Mouse (Mus musculus) heart, embryonic 13.5 days (tissue): ENCODE results near the gene 3110070M22Rik. TPM values are rescaled to one million over a fixed set of nuclear protein-coding genes. Genes with fewer than 3 reads are reported as not detected.

Experiments used
- ATAC-seq: fragments of 200-750 bp; cut with Nextera tagmentation; 2 replicates; pipeline ENCODE4 v1.8.0; 2017; ENCODE audit warnings: moderate TSS enrichment; ENCODE audit not compliant: insufficient number of reproducible peaks, low FRiP score, low TSS enrichment; ENCODE audit errors: extremely low read depth
- H3K27ac ChIP-seq: fragments of 300-500 bp; sonication (generic); replicated peaks from 2 replicates; pipeline ENCODE4 v1.5.1; 2015; ENCODE audit warnings: moderate library complexity, mild to moderate bottlenecking, inconsistent platforms
- H3K27me3 ChIP-seq: fragments of 300-500 bp; sonication (generic); replicated peaks from 2 replicates; pipeline ENCODE4 v1.6.1; 2015; ENCODE audit warnings: mild to moderate bottlenecking, inconsistent platforms
- H3K36me3 ChIP-seq: fragments of 300-500 bp; sonication (generic); 2 replicates; pipeline ENCODE4 v1.6.1; 2015; ENCODE audit warnings: mild to moderate bottlenecking, inconsistent platforms
- H3K4me1 ChIP-seq: fragments of 300-500 bp; sonication (generic); 2 replicates; pipeline ENCODE4 v1.6.1; 2015; ENCODE audit warnings: inconsistent platforms
- H3K4me2 ChIP-seq: fragments of 300-500 bp; sonication (generic); 2 replicates; pipeline ENCODE4 v1.6.1; 2015; ENCODE audit warnings: inconsistent platforms, mild to moderate bottlenecking, moderate library complexity
- H3K4me3 ChIP-seq: fragments of 300-500 bp; sonication (generic); 2 replicates; pipeline ENCODE4 v1.5.1; 2015; ENCODE audit warnings: moderate library complexity, mild to moderate bottlenecking, inconsistent platforms
- H3K9ac ChIP-seq: fragments of 300-500 bp; sonication (generic); 2 replicates; pipeline ENCODE4 v1.6.1; 2015; ENCODE audit warnings: inconsistent platforms, mild to moderate bottlenecking, moderate library complexity
- H3K9me3 ChIP-seq: fragments of 300-500 bp; sonication (generic); 2 replicates; pipeline ENCODE4 v1.6.1; 2016; ENCODE audit warnings: inconsistent platforms
- WGBS: fragments of 180-500 bp; shearing (Covaris S2); methylation state at CpG from one replicate; pipeline ENCODE4 v1.1.7; 2015; ENCODE audit warnings: mixed read lengths; 5-methylcytosine and 5-hydroxymethylcytosine counted together
- polyA plus RNA-seq: library from polyadenylated mRNA; unstranded; fragments of >200 nt; fragmentation: Nextera tagmentation; extraction: Ambion mirVana; gene quantifications from 2 replicates; pipeline ENCODE4 v1.2.1, GENCODE M21; 2015

3110070M22Rik gene
- polyA plus RNA-seq, 1 experiment from 2014 or later = 0.90 TPM

GRCm38 (mm10) chr13:119442244-119442643, 45.9 kb downstream of the 3110070M22Rik start:
- Histone ChIP-seq H3K4me2 (no peak overlapping the region), H3K9ac (no peak overlapping the region), H3K4me1 (peaks cover 4% of the 10 kb centered on the region; the same call in 1 of the 2 replicates), H3K9me3 (no peaks in the 10 kb centered on the region), H3K36me3 (peaks cover 78% of the 10 kb centered on the region), H3K4me3 (no peak overlapping the region), H3K27me3 (no peaks in the 10 kb centered on the region), H3K27ac (no peak overlapping the region)
- WGBS = 85% methylated on average over 1 of the region's 1 CpGs
- no peak for ATAC-seq

Other genes with a start within 250 kb of the 3110070M22Rik start
- gene Paip1, start 59.8 kb downstream of the 3110070M22Rik start, polyA plus RNA-seq = 32.5 and 34.9 TPM in 2 replicates
- 35.4 and 38.2 TPM in 2 replicates for gene 4833420G17Rik, start 25.6 kb downstream of the 3110070M22Rik start, polyA plus RNA-seq
- 0.74 and 0.97 TPM in 2 replicates for gene Tmem267, start 344 bp downstream of the 3110070M22Rik start, polyA plus RNA-seq
- 0.06 TPM in 1 of 2 replicates, not detected in the other for gene Ccl28, start 135.4 kb upstream of the 3110070M22Rik start, polyA plus RNA-seq
- 76.1 and 78.9 TPM in 2 replicates for gene Hmgcs1, start 202.0 kb upstream of the 3110070M22Rik start, polyA plus RNA-seq